Mouse (Mus musculus) right cerebral cortex, postnatal 25 days (tissue): Measurements from ENCODE around the gene Syt8.

Source experiments
- DNase-seq: peaks from one replicate; pipeline ENCODE4 v3.0.0; 2022

Syt8 gene

DNA sequence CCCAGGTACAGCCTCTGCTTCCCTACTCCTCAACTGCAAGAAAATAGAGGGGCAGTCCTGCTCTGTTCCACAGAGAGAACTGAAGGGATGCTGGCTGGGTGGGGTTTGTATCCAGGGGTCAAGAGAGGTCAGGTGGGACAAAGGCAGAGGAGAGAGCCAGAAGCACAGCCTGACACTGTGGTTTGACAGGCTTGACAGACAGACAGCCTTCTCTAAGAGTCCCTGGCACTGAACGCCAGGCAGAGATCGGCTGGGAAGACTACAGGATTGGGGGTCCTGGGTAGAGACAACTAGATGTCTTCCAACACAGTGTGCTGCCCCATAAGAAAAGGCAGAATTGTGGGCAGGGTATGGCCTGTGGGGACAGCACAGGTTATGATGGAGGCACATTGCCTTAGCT is 43.9 kb downstream of the Syt8 start:
- no peak for DNase-seq

- no peak for DNase-seq
Measured at GRCm38 (mm10) chr7:142479307-142479706, 44.7 kb downstream of the Syt8 start.

DNA sequence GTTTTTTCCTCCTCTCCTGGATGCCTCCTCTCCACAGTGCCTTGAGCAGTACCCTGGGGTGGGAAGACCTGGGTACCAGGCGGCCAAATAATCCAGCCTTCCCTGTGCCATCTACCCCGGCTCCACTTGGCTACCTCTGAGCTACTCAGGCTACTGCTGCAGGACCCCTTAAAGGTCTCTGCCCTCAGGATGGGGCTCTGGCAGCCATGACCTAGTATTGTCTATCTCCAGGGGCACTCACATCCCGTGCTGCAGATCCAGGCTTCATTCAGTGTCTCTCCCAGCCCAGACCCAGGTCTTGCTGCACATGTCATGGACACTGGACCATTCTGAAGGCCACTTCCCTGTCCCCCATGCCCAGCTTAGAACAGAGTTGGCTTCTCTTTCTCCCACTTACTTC is 45.2 kb downstream of the Syt8 start:
- DNase-seq, result no peak

GRCm38 (mm10) chr7:142480661-142481060 is 46.0 kb downstream of the Syt8 start:
- no peak for DNase-seq

DNA sequence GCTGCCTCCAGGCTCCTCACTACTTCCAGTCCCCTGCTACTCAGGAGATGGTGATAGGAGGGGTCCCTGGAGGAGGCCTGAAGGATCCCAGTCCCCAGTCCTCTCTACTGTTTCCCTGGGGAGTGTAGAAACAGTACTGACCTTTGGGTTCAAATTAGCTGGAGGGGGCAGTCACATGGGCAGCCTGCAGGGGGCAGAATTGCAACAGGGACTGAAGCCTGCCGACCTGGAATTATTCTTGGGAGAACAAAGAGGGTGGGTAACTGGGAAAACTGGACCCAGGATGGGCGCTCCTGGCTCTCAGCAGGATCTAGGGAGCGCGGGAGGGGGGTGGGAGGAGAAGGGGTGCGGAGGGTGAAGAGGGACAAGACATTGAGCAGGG is 46.5 kb downstream of the Syt8 start:
- DNase-seq, result no peak

GRCm38 (mm10) chr7:142481568-142482255 is 47.1 kb downstream of the Syt8 start:
- no peak for DNase-seq

GRCm38 (mm10) chr7:142482256-142482609 is 47.6 kb downstream of the Syt8 start:
- DNase-seq, result no peak

DNA sequence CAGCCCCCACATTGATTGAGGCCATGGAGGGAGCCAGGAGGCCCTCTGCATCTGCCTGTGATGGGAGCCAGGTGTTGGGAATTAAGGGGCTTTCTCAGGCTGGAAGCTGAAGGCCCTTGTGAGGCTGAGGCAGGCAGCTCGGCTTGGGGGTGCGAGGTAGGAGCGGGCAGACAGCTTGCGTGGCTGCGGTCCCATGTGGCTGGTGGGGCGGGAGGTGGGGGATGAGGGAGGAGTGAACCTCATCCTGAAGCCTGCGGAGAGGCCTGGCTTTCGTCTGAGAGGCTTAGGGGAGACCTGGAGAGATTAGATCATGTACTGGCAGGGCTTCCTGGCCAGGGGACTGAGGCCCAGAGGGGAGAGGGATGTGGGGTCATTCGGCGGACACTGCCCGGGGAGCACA is 48.5 kb downstream of the Syt8 start:
- DNase-seq, result no peak

DNA sequence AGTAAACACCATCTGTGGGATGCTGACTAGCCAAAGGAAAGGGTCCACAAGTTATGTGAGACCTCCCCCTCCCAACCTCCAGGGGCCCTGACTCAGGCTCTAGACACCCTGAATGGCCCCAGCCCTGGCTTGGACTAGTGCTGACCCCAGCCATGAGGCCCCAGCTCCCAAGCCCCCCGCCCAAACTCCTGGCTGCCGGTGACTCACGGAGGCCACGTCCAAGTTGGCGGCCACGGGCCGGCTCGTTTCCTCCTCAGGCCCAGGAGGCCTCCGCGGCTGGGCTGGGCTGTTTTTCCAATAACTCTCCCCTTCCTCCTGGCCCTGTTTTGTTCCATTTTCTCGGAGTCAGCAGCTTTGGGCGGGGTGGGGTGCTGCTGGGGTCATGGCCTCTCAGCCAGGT is 50.1 kb downstream of the Syt8 start:
- DNase-seq, result no peak

- DNase-seq, result no peak
Measured at GRCm38 (mm10) chr7:142486751-142487162, 52.1 kb downstream of the Syt8 start.

DNA sequence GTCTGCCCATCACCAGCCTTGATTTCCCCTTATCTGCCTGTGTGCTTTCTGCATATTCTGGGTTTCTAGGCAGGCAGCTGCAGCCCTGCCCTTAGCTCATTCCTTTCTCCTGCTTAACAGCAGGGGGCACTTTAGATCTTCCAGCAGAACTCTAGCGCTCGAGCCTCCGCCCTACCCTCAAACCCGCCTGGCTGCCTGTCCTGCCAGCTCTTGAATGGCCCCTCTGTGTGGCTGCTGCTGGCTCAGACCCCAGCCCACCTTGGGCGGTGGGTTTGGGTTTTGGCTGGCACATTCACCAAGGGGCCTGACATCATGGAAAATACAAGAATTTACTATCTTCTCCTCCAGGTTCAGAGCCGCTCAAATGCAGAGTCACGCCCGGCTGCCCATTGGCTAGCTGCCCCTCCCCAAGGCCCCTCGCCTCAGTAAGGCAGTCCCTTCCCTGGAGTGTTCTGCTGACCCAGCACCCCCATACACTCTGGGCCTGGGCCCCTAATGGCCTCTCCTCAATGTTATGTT is 52.8 kb downstream of the Syt8 start:
- no peak for DNase-seq

- DNase-seq, result no peak
Measured at GRCm38 (mm10) chr7:142488053-142488452, 53.4 kb downstream of the Syt8 start.
